In genomic region chr17:27457038-27457577, GRCm38 (mm10) we compare ENCODE assay signal across 30 mouse cellular contexts.
"Had no signal": no experiment of that assay in that cellular context is flagged by ENCODE, and none has a peak within 500 bp of the region (broad histone marks: within the 10 kb centered on the region; RNA-seq: fewer than 3 reads in every experiment).

No protein-coding gene starts in this region.

- H3K4me3 ChIP-seq: heart, embryonic 15.5 days; hindbrain, embryonic 10.5 days; hindbrain, embryonic 12.5 days; hindbrain, embryonic 13.5 days; hindbrain, embryonic 15.5 days; intestine, embryonic 15.5 days; kidney, embryonic 15.5 days; layer of hippocampus, adult 2 months; left cerebral cortex, adult 2 months had no signal

- ATAC-seq: inflammation-experienced regulatory T-cells, adult 6 months; intestine, embryonic 15.5 days; intestine, embryonic 16.5 days; intestine, postnatal 0 days had no signal

- DNase-seq: heart, postnatal 10 days; heart, postnatal 14 days; heart, postnatal 36 days; heart, postnatal 4 days; kidney, adult 11 months; kidney, adult 18-20 months; kidney, adult 2 months; kidney, adult 8-10 months; kidney, adult 9 months; kidney, postnatal 10 days; kidney, postnatal 14 days; kidney, postnatal 25 days; kidney, postnatal 36 days; kidney, postnatal 4 days; layer of hippocampus, adult 9-11 months had no signal

- H3K27ac ChIP-seq: heart, embryonic 15.5 days; hindbrain, embryonic 10.5 days; hindbrain, embryonic 12.5 days; hindbrain, embryonic 13.5 days; hindbrain, embryonic 14.5 days; hindbrain, embryonic 15.5 days; hindbrain, postnatal 0 days; intestine, embryonic 15.5 days; kidney, embryonic 15.5 days; kidney, postnatal 0 days; layer of hippocampus, adult 2 months; left cerebral cortex, adult 2 months had no signal

- H3K4me1 ChIP-seq: heart, embryonic 15.5 days; hindbrain, embryonic 13.5 days; intestine, embryonic 15.5 days; kidney, embryonic 15.5 days had no signal

- H3K27me3 ChIP-seq: hindbrain, embryonic 12.5 days; hindbrain, embryonic 15.5 days; kidney, embryonic 15.5 days had no signal
